Mouse (Mus musculus): Measurements from ENCODE around the gene Rdh1. TPM values are rescaled to one million over a fixed set of nuclear protein-coding genes. Genes with fewer than 3 reads are reported as not detected.

Gene Rdh1
- total and polyA plus RNA-seq, 3 experiments, result 0.04 to 0.05 TPM; not detected in 1

DNA sequence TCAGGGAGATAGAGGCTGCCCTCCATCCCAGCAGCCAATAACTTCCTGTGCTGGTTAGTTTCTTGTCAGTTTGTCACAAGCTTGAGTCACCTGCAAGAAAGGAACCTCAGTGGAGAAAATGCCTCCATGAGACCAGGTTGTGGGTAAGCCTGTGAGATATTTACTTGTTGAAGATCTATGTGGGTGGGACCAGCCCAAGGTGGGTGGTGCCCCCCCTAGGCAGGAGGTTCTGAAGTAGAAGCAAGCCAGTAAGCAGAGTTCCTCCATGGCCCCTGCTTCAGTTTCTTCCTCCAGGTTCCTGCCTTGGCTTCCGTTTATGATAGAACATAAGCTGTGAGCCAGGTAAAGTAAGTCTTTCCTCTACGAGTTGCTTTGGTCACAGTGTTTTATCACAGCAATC is 23.3 kb upstream of the Rdh1 start:
- 73% methylated on average over 2 of the region's 2 CpGs for WGBS
- Histone ChIP-seq H3K36me3 (ENCODE audit: control insufficient read depth, insufficient read depth, low read length) (no peaks in the 10 kb centered on the region), H3K79me2 (replicated peaks; ENCODE audit: control insufficient read depth, insufficient read depth, low read length) (no peaks in the 10 kb centered on the region), H3K9ac (ENCODE audit: low read depth, low read length) (no peak overlapping the region), H3K4me3 (no peak overlapping the region), H3K27me3 (ENCODE audit: control insufficient read depth, insufficient read depth, low read length) (no peaks in the 10 kb centered on the region), H3K4me1 (ENCODE audit: control insufficient read depth, insufficient read depth, low read length) (peaks cover 1% of the 10 kb centered on the region; the same call in 1 of the 2 replicates), H3K27ac (no peak overlapping the region)
- TF ChIP-seq POLR2A (IDR thresholded peaks at IDR 0.05; ENCODE audit: insufficient read depth, low read depth, low read length), result no peak
- TF ChIP-seq EP300 (IDR thresholded peaks at IDR 0.05; ENCODE audit: insufficient read depth, low read depth, low read length), result no peak
- TF ChIP-seq CTCF (IDR thresholded peaks at IDR 0.05), result no peak
- DNase-seq, result no peak
- intact Hi-C loops (cut with DNase I), result loop anchor here (5.0 to 10.0 kb wide), 5 partner anchors 59 to 271 kb away; partner anchors contain the start of genes Hsd17b6, Lrp1 and Stat6

DNA sequence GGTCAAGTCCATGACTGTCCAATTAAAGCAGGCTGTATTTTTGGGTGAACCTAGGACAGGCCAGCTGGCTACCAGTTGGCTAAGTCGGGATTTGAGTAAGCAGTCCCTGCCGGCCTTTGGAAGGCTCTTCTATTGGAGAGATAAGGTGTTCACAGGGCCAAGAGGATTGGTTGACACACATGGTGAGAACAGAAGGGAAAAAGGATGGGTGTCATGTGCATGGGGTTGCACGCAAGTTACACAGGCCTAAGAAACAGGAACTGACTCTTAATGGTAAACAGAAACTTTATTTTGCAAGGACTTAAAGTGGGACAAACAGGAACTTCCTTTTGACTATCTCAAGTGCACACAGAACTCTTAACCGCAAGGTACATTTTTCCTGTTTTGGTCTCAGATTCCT is 22.6 kb upstream of the Rdh1 start:
- H3K79me2 ChIP-seq (replicated peaks; ENCODE audit: control insufficient read depth, insufficient read depth, low read length), result no peaks in the 10 kb centered on the region
- H3K27ac ChIP-seq, result no peak overlapping the region
- no peak for DNase-seq
- H3K4me1 ChIP-seq (ENCODE audit: control insufficient read depth, insufficient read depth, low read length), result peaks cover 1% of the 10 kb centered on the region; the same call in 1 of the 2 replicates
- TF ChIP-seq CTCF (IDR thresholded peaks at IDR 0.05) (no peak), EP300 (IDR thresholded peaks at IDR 0.05; ENCODE audit: insufficient read depth, low read depth, low read length) (no peak), POLR2A (IDR thresholded peaks at IDR 0.05; ENCODE audit: insufficient read depth, low read depth, low read length) (no peak)
- no peak overlapping the region for H3K4me3 ChIP-seq
- no peaks in the 10 kb centered on the region for H3K27me3 ChIP-seq (ENCODE audit: control insufficient read depth, insufficient read depth, low read length)
- no peak overlapping the region for H3K9ac ChIP-seq (ENCODE audit: low read depth, low read length)
- intact Hi-C loops (cut with DNase I), result loop anchor here (5.0 to 10.0 kb wide), 5 partner anchors 60 to 270 kb away; partner anchors contain the start of genes Hsd17b6, Lrp1 and Stat6
- no peaks in the 10 kb centered on the region for H3K36me3 ChIP-seq (ENCODE audit: control insufficient read depth, insufficient read depth, low read length)
- 40% methylated on average over 4 of the region's 4 CpGs for WGBS

DNA sequence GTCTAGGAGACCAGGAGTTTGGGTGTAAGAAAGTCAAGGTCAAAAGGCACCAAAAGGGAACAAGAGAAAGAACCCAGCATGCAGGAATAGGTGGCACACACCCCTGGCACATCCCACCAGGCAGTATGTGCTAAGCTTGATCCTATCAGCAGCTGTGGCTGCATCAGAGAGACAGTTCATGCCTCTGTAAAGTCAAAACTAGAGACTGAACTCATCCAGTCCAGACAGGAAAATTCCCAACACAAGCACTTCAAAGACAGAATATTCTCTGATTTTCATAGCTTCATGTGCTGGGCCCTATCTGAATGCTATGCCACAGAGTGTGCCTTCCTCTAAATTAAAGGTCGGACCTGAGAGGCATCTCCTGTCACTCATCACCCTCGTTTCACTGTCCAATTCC is 22.0 kb upstream of the Rdh1 start:
- H3K27ac ChIP-seq, result no peak overlapping the region
- H3K4me3 ChIP-seq, result no peak overlapping the region
- H3K27me3 ChIP-seq (ENCODE audit: control insufficient read depth, insufficient read depth, low read length), result no peaks in the 10 kb centered on the region
- H3K9ac ChIP-seq (ENCODE audit: low read depth, low read length), result no peak overlapping the region
- no peaks in the 10 kb centered on the region for H3K36me3 ChIP-seq (ENCODE audit: control insufficient read depth, insufficient read depth, low read length)
- H3K79me2 ChIP-seq (replicated peaks; ENCODE audit: control insufficient read depth, insufficient read depth, low read length), result no peaks in the 10 kb centered on the region
- intact Hi-C loops (cut with DNase I), result loop anchor here (5.0 to 10.0 kb wide), 5 partner anchors 60 to 270 kb away; partner anchors contain the start of genes Hsd17b6, Lrp1 and Stat6
- WGBS, result 37% methylated on average over 2 of the region's 2 CpGs
- peaks cover 1% of the 10 kb centered on the region; the same call in 1 of the 2 replicates for H3K4me1 ChIP-seq (ENCODE audit: control insufficient read depth, insufficient read depth, low read length)
- DNase-seq, result no peak
- no peak for TF ChIP-seq POLR2A (IDR thresholded peaks at IDR 0.05; ENCODE audit: insufficient read depth, low read depth, low read length)
- TF ChIP-seq EP300 (IDR thresholded peaks at IDR 0.05; ENCODE audit: insufficient read depth, low read depth, low read length), result no peak
- TF ChIP-seq CTCF (IDR thresholded peaks at IDR 0.05), result no peak

DNA sequence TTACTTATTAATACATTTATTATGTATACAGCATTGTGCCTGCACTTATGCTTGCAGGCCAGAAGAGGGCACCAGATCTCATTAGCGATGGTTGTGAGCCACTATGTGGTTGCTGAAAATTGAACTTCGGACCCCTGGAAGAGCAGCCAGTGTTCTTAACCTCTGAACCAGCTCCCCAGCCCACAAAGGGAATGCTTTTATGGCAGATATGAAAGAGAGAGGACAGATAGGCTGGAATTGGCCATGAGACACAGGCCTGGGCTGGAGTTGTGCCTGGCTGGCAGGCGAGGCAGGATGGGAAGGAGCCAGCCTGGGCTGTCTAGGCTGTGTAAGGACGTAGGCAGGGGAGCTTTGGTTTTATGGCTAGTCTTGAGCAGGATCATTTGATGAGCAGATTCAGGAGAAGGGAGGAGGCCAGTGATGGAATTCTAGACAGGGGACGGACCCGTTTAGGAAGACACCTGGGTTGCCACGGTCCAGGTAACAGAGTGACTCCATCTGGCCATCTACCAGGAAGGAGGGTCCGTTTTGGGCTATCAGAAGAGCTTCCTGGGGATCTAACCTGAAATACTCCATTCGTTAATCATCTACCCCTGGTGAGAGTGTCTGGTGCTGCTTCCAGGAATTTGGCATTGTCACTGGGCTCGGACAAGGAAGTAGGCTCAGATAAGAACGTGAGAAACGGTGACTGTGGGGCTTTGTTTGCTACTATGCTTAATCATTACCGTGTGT is 21.2 kb upstream of the Rdh1 start:
- intact Hi-C loops (cut with DNase I), result loop anchor here (1.0 to 10.0 kb wide), 6 partner anchors 61 to 269 kb away; partner anchors contain the start of genes Hsd17b6, Lrp1 and Stat6
- Histone ChIP-seq H3K4me1 (ENCODE audit: control insufficient read depth, insufficient read depth, low read length) (peaks cover 1% of the 10 kb centered on the region; the same call in 1 of the 2 replicates), H3K4me3 (peak overlapping the region; percentile 54; the same call in 1 of the 2 replicates), H3K79me2 (replicated peaks; ENCODE audit: control insufficient read depth, insufficient read depth, low read length) (no peaks in the 10 kb centered on the region), H3K27me3 (ENCODE audit: control insufficient read depth, insufficient read depth, low read length) (no peaks in the 10 kb centered on the region), H3K36me3 (ENCODE audit: control insufficient read depth, insufficient read depth, low read length) (no peaks in the 10 kb centered on the region), H3K27ac (peak overlapping the region; percentile 70), H3K9ac (ENCODE audit: low read depth, low read length) (no peak overlapping the region)
- TF ChIP-seq CTCF (IDR thresholded peaks at IDR 0.05) (peak; percentile 90), POLR2A (IDR thresholded peaks at IDR 0.05; ENCODE audit: insufficient read depth, low read depth, low read length) (no peak)
- DNase-seq, result peak; percentile 27 to 54
- 31% methylated on average over 13 of the region's 13 CpGs for WGBS

GRCm38 (mm10) chr10:127739083-127739660 is 20.3 kb upstream of the Rdh1 start, which contains the start of gene Zbtb39:
Gene Zbtb39, plus strand, starts transcription at chr10:127739538.
- WGBS, result 6% methylated on average over 60 of the region's 61 CpGs

More at GRCm38 (mm10) chr10:127739083-127739660, 20.3 kb upstream of the Rdh1 start, which contains the start of gene Zbtb39:
- H3K4me3 ChIP-seq, result peak within 1 kb of the TSS; percentile 77
- H3K27me3 ChIP-seq (ENCODE audit: control insufficient read depth, insufficient read depth, low read length), result no peaks in the 10 kb centered on the region
- H3K79me2 ChIP-seq (replicated peaks; ENCODE audit: control insufficient read depth, insufficient read depth, low read length), result peaks cover 4% of the 10 kb centered on the region; the same call in 1 of the 2 replicates
- no peaks in the 10 kb centered on the region for H3K36me3 ChIP-seq (ENCODE audit: control insufficient read depth, insufficient read depth, low read length)
- peak; percentile 88 to 92 for DNase-seq
- peak; percentile 74 for TF ChIP-seq CTCF (IDR thresholded peaks at IDR 0.05)
- no peak for TF ChIP-seq POLR2A (IDR thresholded peaks at IDR 0.05; ENCODE audit: insufficient read depth, low read depth, low read length)
- TF ChIP-seq EP300 (IDR thresholded peaks at IDR 0.05; ENCODE audit: insufficient read depth, low read depth, low read length), result no peak
- intact Hi-C loops (cut with DNase I), result loop anchor here (5.0 to 10.0 kb wide), 5 partner anchors 62 to 268 kb away; partner anchors contain the start of genes Hsd17b6, Lrp1 and Stat6
- H3K27ac ChIP-seq, result peak within 1 kb of the TSS; percentile 77
- peaks cover 1% of the 10 kb centered on the region; the same call in 1 of the 2 replicates for H3K4me1 ChIP-seq (ENCODE audit: control insufficient read depth, insufficient read depth, low read length)
- peak within 1 kb of the TSS; percentile 100 for H3K9ac ChIP-seq (ENCODE audit: low read depth, low read length)

Data from heart, adult 2 months (tissue).